ENCODE assay signal across 15 mouse cellular contexts in genomic region chr11:102480897-102481296, GRCm38 (mm10). TPM values are rescaled to one million over a fixed set of nuclear protein-coding genes. Genes with fewer than 3 reads are reported as not detected.
A peak's percentile ranks its signal among the peaks of the same experiment; 100 is the strongest.
DNase-seq lines count a peak whose midpoint lies in the region; ATAC-seq and TF ChIP-seq lines count a peak whose summit lies in the region.
"Had no signal": no experiment of that assay in that cellular context is flagged by ENCODE, and none has a peak within 500 bp of the region (broad histone marks: within the 10 kb centered on the region; RNA-seq: fewer than 3 reads in every experiment).

No protein-coding gene starts in this region.

- H3K9me3 ChIP-seq in heart, postnatal 0 days (replicated peaks; ENCODE audit: control insufficient read depth, low read length), result no peaks in the 10 kb centered on the region
- H3K9me3 ChIP-seq in liver, postnatal 0 days (ENCODE audit: low read length), result no peaks in the 10 kb centered on the region
- H3K9me3 ChIP-seq in CH12.LX (replicated peaks; ENCODE audit: low read length), result no peaks in the 10 kb centered on the region
- H3K9me3 ChIP-seq: forebrain, embryonic 10.5 days had no signal

- no peak for DNase-seq in heart, postnatal 0 days (ENCODE audit: low spot score)
- no peak for DNase-seq in heart, adult 18-20 months
- no peak for DNase-seq in liver, postnatal 0 days
- no peak for DNase-seq in liver
- DNase-seq in CH12.LX (ENCODE audit: extremely low read depth), result no peak
- DNase-seq in R1 (ENCODE audit: low read depth, low spot score), result peak; percentile 27
- DNase-seq in spleen, postnatal 36 days (ENCODE audit: low spot score in 2 of 2), result no peak
- DNase-seq: cerebellum, adult 8-10 months; heart, postnatal 36 days; kidney, postnatal 4 days; thymus, postnatal 25 days had no signal

- TF ChIP-seq EP300 in heart, postnatal 0 days (IDR thresholded peaks at IDR 0.05; ENCODE audit: low read depth), result no peak
- TF ChIP-seq EP300 in liver, postnatal 0 days (IDR thresholded peaks at IDR 0.05; ENCODE audit: low read depth), result no peak
- TF ChIP-seq EP300 in CH12.LX (IDR thresholded peaks at IDR 0.05; ENCODE audit: low read length), result no peak

- TF ChIP-seq RAD21 in CH12.LX (IDR thresholded peaks at IDR 0.05; ENCODE audit: low read depth, low read length), result no peak; the same call in 1 of the 2 replicates

- H3K4me2 ChIP-seq in heart, postnatal 0 days (ENCODE audit: low read depth, low read length), result no peak overlapping the region
- no peak overlapping the region for H3K4me2 ChIP-seq in liver, postnatal 0 days (ENCODE audit: low read depth, low read length)
- no peak overlapping the region for H3K4me2 ChIP-seq in CH12.LX (ENCODE audit: insufficient read depth, low read depth, poor library complexity, severe bottlenecking)
- H3K4me2 ChIP-seq: heart, embryonic 11.5 days had no signal

- no peak for TF ChIP-seq POLR2A in CH12.LX (IDR thresholded peaks at IDR 0.05; ENCODE audit: low read depth, low read length)

- H3K79me2 ChIP-seq in CH12.LX (replicated peaks; ENCODE audit: control insufficient read depth, extremely low read depth, insufficient read depth, poor library complexity, severe bottlenecking), result no peaks in the 10 kb centered on the region

- H3K36me3 ChIP-seq in heart, postnatal 0 days (replicated peaks; ENCODE audit: control insufficient read depth, insufficient read depth, low read length), result peaks cover 75% of the 10 kb centered on the region
- peaks cover 59% of the 10 kb centered on the region for H3K36me3 ChIP-seq in liver, postnatal 0 days (replicated peaks; ENCODE audit: insufficient read depth, low read length)
- peaks cover 61 to 81% of the 10 kb centered on the region in 2 experiments for H3K36me3 ChIP-seq in CH12.LX (replicated peaks in 1 of 2; ENCODE audit: control insufficient read depth in 1 of 2, insufficient read depth in 1 of 2, low read length in 1 of 2)

- ATAC-seq in heart, postnatal 0 days (ENCODE audit: insufficient read depth, low read depth), result no peak
- ATAC-seq in liver, postnatal 0 days, result no peak
- ATAC-seq: Patski had no signal

- 86% methylated on average over 4 of the region's 4 CpGs for WGBS in heart, postnatal 0 days
- WGBS in liver, postnatal 0 days (ENCODE audit: insufficient replicate concordance), result 94% methylated on average over 4 of the region's 4 CpGs

- H3K27me3 ChIP-seq in heart, postnatal 0 days (ENCODE audit: control insufficient read depth, insufficient read depth, low read length), result no peaks in the 10 kb centered on the region
- no peaks in the 10 kb centered on the region for H3K27me3 ChIP-seq in liver, postnatal 0 days (ENCODE audit: insufficient read depth, low read length)
- H3K27me3 ChIP-seq in CH12.LX (replicated peaks), result no peaks in the 10 kb centered on the region
- H3K27me3 ChIP-seq: Patski had no signal

- no peak overlapping the region for H3K4me3 ChIP-seq in heart, postnatal 0 days (ENCODE audit: low read depth, low read length)
- no peak overlapping the region for H3K4me3 ChIP-seq in liver, postnatal 0 days (ENCODE audit: low read depth, low read length)
- H3K4me3 ChIP-seq in CH12.LX (replicated peaks in 1 of 3; ENCODE audit: low read depth in 2 of 3, low read length in 2 of 3, poor library complexity in 1 of 3), result no peak overlapping the region
- H3K4me3 ChIP-seq: forebrain, embryonic 10.5 days had no signal

- peak; percentile 25; the same call in 1 of the 2 replicates for TF ChIP-seq CTCF in heart, postnatal 0 days (IDR thresholded peaks at IDR 0.05; ENCODE audit: low read depth)
- TF ChIP-seq CTCF in liver, postnatal 0 days (IDR thresholded peaks at IDR 0.05; ENCODE audit: low read depth), result peak; percentile 34
- TF ChIP-seq CTCF in CH12.LX (conservative IDR thresholded peaks at IDR 0.05 in 1 of 2, IDR thresholded peaks at IDR 0.05 in 1 of 2; ENCODE audit: low read depth in 2 of 2, low read length in 2 of 2), result peak in 1 of 2 experiments; percentile 53; a peak in 2 of 4 replicates

- no peak overlapping the region for H3K9ac ChIP-seq in heart, postnatal 0 days (replicated peaks; ENCODE audit: low read depth, low read length)
- H3K9ac ChIP-seq in liver, postnatal 0 days (replicated peaks), result no peak overlapping the region
- no peak overlapping the region for H3K9ac ChIP-seq in CH12.LX (ENCODE audit: insufficient read depth, low read depth)

- H3K4me1 ChIP-seq in heart, postnatal 0 days (ENCODE audit: control insufficient read depth, insufficient read depth), result no peaks in the 10 kb centered on the region
- H3K4me1 ChIP-seq in liver, postnatal 0 days (ENCODE audit: insufficient read depth), result no peaks in the 10 kb centered on the region
- H3K4me1 ChIP-seq in CH12.LX (ENCODE audit: control insufficient read depth in 1 of 2, insufficient read depth in 2 of 2), result no peaks in the 10 kb centered on the region
- H3K4me1 ChIP-seq: forebrain, embryonic 10.5 days had no signal

- in situ Hi-C loops in CH12.LX (cut with MboI; ENCODE audit: low pct_ligation_motif_present, low pct_unique_long_range_greater_than_20kb, low sequenced_read_pairs), result loop anchor here (10.0 kb wide), 1 partner anchor 164 kb away; no protein-coding TSS in a partner anchor

- dilution Hi-C loops in CH12.LX (cut with MboI; ENCODE audit: extremely low pct_ligation_motif_present, extremely low pct_unique_long_range_greater_than_20kb, low sequenced_read_pairs), result no loop called here

- H3K27ac ChIP-seq in heart, postnatal 0 days (ENCODE audit: low read depth), result no peak overlapping the region
- H3K27ac ChIP-seq in liver, postnatal 0 days (ENCODE audit: low read depth), result no peak overlapping the region
- no peak overlapping the region for H3K27ac ChIP-seq in CH12.LX (ENCODE audit: insufficient read depth, low read depth)
- H3K27ac ChIP-seq: forebrain, embryonic 10.5 days had no signal

TF ChIP-seq in CH12.LX, 34 proteins besides CTCF, POLR2A, EP300 and RAD21:
- TF ChIP-seq SMC3 (IDR thresholded peaks at IDR 0.05; ENCODE audit: low read depth, low read length) (peak; percentile 23), ELF1 (IDR thresholded peaks at IDR 0.05; ENCODE audit: low read depth, low read length) (no peak)
TF ChIP-seq in CH12.LX: peak in this region for 1.

RNA-seq across cellular contexts. Expression of gene Itga2b, which starts 11.0 kb away (rescaled TPM):
- 4.3 and 4.8 TPM in 2 replicates for total RNA-seq in heart, postnatal 0 days (2014; rRNA removed; ENCODE audit: low replicate concordance)
- 5.4 and 5.6 TPM in 2 replicates for polyA plus RNA-seq in heart, postnatal 0 days (2015; fragmentation: Nextera tagmentation; extraction: Ambion mirVana)
- 1 to 10 TPM; 4.1 to 4.4 TPM for total RNA-seq in heart, adult 18-20 months (2021)
- polyA plus RNA-seq in liver, postnatal 0 days (2015; fragmentation: Nextera tagmentation; extraction: Ambion mirVana), result 41.0 and 44.8 TPM in 2 replicates
- total RNA-seq in CH12.LX (2012; rRNA removed) (2.2 and 3.0 TPM in 2 replicates), CH12.LX (2014; rRNA removed) (0.81 and 0.95 TPM in 2 replicates)
- 2.3 and 3.6 TPM in 2 replicates for polyA plus RNA-seq in CH12.LX (2012; ENCODE audit: insufficient read length, low read depth)

RNA-seq across cellular contexts. Expression of gene Fam171a2, which starts 33.4 kb away (rescaled TPM):
- 40.8 and 58.6 TPM in 2 replicates for total RNA-seq in heart, postnatal 0 days (2014; rRNA removed; ENCODE audit: low replicate concordance)
- 1.7 and 1.8 TPM in 2 replicates for polyA plus RNA-seq in heart, postnatal 0 days (2015; fragmentation: Nextera tagmentation; extraction: Ambion mirVana)
- 1 to 10 TPM; 3.4 to 4.8 TPM for total RNA-seq in heart, adult 18-20 months (2021)
- 0.23 and 0.72 TPM in 2 replicates for polyA plus RNA-seq in liver, postnatal 0 days (2015; fragmentation: Nextera tagmentation; extraction: Ambion mirVana)
- not detected in 2 replicates for total RNA-seq in CH12.LX (2012; rRNA removed)
- not detected in 2 replicates for total RNA-seq in CH12.LX (2014; rRNA removed)
- polyA plus RNA-seq in CH12.LX (2012; ENCODE audit: insufficient read length, low read depth), result not detected in 2 replicates
- total RNA-seq: monocyte, adult 5-6 weeks had no signal

RNA-seq across cellular contexts. Expression of gene Grn, which starts 50.8 kb away (rescaled TPM):
- total RNA-seq in heart, postnatal 0 days (2014; rRNA removed; ENCODE audit: low replicate concordance), result 134 and 162 TPM in 2 replicates
- 174 and 176 TPM in 2 replicates for polyA plus RNA-seq in heart, postnatal 0 days (2015; fragmentation: Nextera tagmentation; extraction: Ambion mirVana)
- 10 to 100 TPM; 82.0 to 98.0 TPM for total RNA-seq in heart, adult 18-20 months (2021)
- polyA plus RNA-seq in liver, postnatal 0 days (2015; fragmentation: Nextera tagmentation; extraction: Ambion mirVana), result 156 and 161 TPM in 2 replicates
- total RNA-seq in CH12.LX (2012; rRNA removed) (106 and 165 TPM in 2 replicates), CH12.LX (2014; rRNA removed) (63.7 and 80.6 TPM in 2 replicates)
- 420 and 453 TPM in 2 replicates for polyA plus RNA-seq in CH12.LX (2012; ENCODE audit: insufficient read length, low read depth)

Comparison
In these comparisons a context has a peak if more than half of its experiments do, and no peak if none do; other contexts are left out.
1. RNA of gene Fam171a2, which starts 33.4 kb away (total RNA-seq): 40.8 to 58.6 TPM in heart, postnatal 0 days and 3.4 to 4.8 TPM in heart, adult 18-20 months; not detected in CH12.LX; every median in the first group is over 4 times any median in the second.